Mouse (Mus musculus): Measurements from ENCODE around the gene 1700019N19Rik.
A peak's percentile ranks its signal among the peaks of the same experiment; 100 is the strongest.

Gene 1700019N19Rik

GRCm38 (mm10) chr19:58794284-58794683, at the start of gene 1700019N19Rik:
Gene 1700019N19Rik, minus strand, starts transcription at chr19:58794461.
- DNase-seq (ENCODE audit: low spot score) = peak; percentile 25

DNA sequence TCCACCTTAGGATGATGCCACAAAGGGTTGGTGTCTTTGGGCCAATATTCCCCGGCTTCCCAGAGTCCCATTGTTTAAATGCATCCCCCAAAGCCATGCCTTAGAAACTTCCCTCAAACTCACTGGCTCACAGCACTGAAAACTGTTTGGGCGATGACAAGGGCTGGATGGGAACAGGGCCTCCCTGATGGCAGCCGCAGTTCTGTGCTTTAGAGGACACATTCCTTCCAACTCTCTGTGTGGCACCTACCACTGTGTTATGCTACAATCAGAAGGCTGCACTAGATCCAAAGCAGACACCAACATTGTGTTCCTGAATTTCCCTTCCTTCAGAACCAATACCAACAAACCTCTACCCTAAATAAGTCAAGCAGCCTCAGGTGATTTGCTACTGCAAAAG, 49.3 kb upstream of the 1700019N19Rik start:
- DNase-seq (ENCODE audit: low spot score) = no peak

DNA sequence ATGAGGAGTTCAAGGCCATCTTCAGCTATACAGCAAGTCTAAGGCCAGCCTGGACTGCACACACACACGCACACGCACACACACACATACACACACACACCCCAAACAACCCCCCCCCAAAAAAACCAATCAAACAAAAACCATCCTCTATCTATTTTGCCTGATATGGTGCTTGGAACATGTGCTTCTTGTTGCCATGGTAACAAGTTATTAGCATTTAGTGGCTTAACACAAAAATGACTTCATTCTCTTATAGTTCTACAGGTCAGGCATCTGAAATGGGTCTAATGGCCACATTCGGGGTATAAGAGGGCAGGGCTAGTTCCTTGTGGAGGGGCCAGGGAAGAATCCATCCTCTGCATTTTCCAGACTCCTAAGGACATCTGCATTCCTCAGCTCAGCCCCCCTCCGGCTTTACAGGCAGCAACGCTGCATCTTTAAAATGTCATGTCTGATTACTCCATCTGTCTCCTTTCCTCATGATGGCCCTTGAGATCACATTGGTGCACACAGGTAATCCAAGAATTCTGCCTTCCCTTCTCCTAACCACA, 46.5 kb upstream of the 1700019N19Rik start:
- DNase-seq (ENCODE audit: low spot score) = no peak

- no peak for DNase-seq (ENCODE audit: low spot score)
Observed at GRCm38 (mm10) chr19:58839806-58840205, 45.5 kb upstream of the 1700019N19Rik start.

DNA sequence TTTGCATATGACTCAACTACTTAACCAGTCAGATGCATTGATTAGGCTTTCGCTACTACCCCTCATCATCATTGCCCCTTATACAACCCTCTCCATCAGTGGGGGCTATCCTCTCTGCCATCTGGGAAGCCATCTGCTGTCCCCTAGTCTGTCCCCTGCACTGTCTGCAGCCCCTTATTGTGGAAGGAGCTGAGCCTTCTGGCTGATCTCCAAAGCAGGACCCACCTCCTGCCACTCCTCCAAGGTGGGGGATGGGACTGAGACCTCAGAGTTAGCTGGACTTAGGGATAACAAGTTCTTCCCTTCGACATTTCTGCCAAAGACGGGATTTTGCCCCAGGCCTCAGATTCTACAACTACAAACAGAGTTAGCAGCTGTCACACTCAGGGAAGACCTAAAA, 45.1 kb upstream of the 1700019N19Rik start:
- DNase-seq (ENCODE audit: low spot score) = no peak

DNA sequence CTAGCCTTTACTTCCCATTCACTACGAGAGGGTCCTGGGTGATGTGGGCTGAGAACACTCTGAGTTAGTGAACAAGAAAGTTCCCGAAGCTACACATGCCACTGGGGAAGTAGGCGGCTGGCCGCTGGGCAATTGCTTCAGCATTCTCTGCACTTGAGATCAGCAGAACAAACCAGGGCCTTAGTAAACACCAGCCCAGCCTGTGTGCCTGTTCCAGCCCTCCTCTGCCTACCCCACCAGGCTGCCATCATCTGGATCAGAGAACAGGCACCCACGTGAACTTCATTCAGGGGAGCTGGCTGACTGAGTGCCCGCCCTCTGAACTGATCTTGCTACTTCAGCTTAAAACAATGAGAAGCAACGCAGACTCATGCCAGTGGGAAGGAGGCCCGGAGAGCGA, 44.4 kb upstream of the 1700019N19Rik start:
- no peak for DNase-seq (ENCODE audit: low spot score)

DNA sequence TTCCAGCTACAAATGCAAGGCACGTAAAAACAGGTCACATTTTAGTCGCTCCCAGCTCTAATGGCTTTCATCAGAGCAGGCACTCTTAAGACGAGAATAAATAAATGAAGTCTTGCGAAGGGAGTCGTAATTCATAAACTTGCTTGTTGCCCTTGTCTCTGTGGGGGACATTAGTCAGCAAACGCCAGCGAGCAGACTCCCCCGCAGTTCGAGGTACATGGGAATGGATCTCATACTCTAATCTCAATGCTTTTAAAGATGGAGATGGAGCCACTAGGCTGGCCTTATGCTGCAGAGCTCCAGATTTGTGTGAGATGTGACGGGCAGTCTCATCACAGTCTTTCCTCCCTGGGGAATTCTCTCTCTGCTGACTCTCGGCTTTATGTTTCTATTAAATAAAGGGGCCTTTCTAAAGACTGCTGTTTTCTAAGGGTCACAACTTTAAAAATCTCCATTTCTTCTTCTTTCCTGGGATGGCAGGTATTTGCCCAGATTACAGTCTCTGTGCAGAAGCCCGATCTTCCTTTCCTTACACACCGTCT, 39.4 kb upstream of the 1700019N19Rik start:
- no peak for DNase-seq (ENCODE audit: low spot score)

DNA sequence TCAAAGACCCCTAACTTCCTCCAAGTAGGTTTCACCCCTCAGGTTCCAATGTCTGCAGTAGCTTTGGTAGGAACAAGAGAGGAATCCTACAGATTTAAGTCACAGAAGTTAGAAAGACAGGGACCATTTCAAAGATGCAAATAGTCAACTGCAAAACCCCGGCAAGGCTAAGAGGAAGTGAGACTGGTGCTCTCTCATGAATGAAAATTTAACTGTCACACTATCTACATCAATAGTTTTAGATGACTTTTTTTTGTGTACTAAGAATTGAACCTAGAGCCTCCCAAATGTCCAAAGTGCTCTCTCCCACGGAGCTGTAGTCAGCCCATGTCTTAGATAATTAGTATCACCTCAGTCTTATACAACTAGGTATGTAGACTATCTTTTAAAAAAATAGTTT, 38.7 kb upstream of the 1700019N19Rik start:
- no peak for DNase-seq (ENCODE audit: low spot score)

DNA sequence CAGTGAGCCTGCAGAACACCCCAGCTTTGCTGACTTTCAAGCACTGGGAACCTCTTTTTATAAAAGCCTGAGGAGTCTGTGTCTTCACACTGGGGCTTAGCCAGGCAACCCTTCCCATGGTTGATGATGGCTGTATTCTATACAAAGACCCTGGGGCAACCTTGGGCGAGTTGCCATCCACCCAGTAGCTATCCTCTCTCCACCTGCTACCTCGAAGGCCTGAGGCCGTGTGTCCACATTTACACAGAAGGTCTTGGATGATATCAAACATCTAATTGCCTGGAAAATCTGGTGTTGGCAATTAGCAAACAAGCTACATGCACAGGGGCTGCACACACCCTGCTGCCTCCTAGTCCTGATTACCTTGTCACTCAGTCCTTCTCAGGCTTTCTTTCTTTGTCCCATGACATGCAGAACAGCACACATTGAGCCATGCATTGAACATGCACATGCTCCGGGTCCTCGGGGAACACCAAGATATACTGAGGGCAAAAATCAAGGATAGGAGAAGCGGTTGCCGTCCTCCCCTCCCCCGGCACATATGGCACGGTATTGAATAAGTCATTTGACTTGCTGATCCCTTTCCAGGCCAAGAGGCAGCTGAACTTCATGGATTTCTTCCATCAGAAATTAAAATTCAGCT, 37.1 kb upstream of the 1700019N19Rik start:
- no peak for DNase-seq (ENCODE audit: low spot score)

GRCm38 (mm10) chr19:58830182-58830581, 35.9 kb upstream of the 1700019N19Rik start:
- DNase-seq (ENCODE audit: low spot score) = no peak

GRCm38 (mm10) chr19:58829575-58829974, 35.3 kb upstream of the 1700019N19Rik start:
- peak; percentile 23 for DNase-seq (ENCODE audit: low spot score)

GRCm38 (mm10) chr19:58827656-58828055, 33.4 kb upstream of the 1700019N19Rik start:
- no peak for DNase-seq (ENCODE audit: low spot score)

DNA sequence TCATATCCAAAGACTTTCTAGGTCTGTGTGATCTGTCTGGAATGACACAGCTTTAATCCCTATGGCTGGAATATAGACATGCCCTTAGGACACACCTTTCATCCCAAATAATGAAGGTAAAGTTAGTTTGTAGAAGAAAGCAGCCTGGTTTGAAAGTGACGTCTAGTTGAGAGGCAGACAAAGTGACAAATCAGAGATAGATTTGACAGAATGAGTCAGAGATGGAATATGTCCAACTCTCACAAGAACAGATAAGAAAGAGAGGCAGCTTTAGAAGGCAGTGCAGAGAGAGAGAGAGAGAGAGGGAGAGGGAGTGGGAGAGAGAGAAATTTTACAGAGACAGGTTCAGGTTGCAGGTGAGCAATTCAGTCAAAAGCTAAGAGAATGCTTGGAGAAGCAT, 30.1 kb upstream of the 1700019N19Rik start:
- no peak for DNase-seq (ENCODE audit: low spot score)

- no peak for DNase-seq (ENCODE audit: low spot score)
Observed at GRCm38 (mm10) chr19:58823301-58823700, 29.0 kb upstream of the 1700019N19Rik start.

GRCm38 (mm10) chr19:58822454-58823200, 28.4 kb upstream of the 1700019N19Rik start:
- DNase-seq (ENCODE audit: low spot score) = peak; percentile 36

DNA sequence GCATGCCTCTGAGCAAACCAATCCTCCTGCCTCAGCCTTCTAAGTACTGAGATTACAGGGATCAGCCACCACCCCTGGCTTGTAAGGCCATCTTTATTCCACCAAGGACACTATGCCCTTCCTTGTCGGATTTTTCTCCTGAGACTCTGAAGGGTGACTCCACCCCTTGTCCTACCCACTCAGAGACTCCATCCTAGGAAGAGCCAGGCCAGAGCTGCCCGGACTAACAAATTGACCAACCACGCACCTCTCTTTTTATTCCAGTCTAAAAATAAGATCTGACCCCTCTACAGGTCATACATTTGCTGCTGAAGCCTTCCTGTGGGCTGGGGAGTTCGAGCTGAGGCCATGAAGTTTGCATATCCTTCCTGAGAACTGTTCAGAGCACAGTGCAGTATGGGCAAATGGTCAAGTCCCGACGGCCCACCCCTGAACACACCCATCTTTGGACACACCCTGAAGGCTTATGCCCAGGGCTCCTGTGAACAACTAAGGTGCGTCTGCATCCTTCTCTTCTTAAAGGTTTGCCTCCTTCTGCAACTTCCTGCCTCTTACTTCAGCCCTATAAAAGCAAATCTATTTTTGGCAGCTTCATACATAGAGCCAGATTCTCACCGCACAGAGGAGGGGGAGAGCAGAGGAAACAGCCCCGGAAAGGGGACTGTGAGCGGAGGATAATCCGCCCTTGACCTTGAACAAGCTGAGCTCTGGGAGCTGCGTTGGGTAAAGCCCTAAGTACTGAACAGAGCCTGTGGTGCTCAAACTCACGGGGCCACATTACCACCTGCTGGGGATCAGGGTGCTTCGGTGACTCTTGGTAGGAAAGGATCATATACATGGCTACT, 24.5 kb upstream of the 1700019N19Rik start:
- DNase-seq (ENCODE audit: low spot score) = no peak

DNA sequence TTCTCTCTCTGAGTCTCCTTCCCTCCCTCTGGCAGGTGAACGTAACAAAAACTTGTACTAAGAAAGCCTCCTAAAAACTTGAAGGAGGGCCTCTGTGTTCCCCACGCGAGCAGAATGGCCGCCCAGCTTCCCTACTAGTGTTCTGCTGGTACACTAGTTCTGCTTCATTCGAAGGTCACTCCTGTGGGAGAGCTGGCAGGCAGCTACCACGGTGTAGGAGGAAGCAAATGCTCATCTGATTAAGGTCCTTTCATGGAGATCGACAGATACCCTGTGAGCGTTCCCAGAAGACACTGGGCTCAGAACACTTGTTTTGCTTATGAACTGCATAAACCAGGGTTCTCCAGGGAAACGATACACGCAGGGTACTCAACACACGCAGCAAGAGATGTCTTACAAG, 23.1 kb upstream of the 1700019N19Rik start:
- no peak for DNase-seq (ENCODE audit: low spot score)

- DNase-seq (ENCODE audit: low spot score) = no peak
Observed at GRCm38 (mm10) chr19:58816453-58817041, 22.3 kb upstream of the 1700019N19Rik start.

GRCm38 (mm10) chr19:58815179-58815922, 21.1 kb upstream of the 1700019N19Rik start:
- DNase-seq (ENCODE audit: low spot score) = no peak

- peak; percentile 41 for DNase-seq (ENCODE audit: low spot score)
Observed at GRCm38 (mm10) chr19:58810536-58810935, 16.3 kb upstream of the 1700019N19Rik start.

DNA sequence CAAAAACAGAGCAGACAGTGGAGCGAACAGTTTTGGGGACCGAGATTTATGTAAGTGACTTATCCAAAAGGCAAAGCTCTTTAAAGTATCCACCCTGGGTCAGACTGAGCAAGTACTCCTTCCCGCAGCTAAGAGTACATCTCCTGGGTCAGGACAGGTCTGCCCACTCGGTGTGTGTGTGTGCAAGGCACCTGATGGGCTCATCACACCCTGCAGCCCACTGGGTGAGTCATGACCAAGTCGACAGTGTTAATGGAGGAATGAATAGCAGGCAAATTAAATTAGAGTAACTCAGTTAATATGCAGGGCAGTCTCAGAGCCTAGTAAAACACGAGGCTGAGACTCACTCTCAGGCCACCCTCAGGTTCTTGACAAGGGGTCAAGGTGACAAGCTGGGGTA, 14.6 kb upstream of the 1700019N19Rik start:
- no peak for DNase-seq (ENCODE audit: low spot score)
